19 mouse cellular contexts compared by ENCODE assay signal in the genomic region with DNA sequence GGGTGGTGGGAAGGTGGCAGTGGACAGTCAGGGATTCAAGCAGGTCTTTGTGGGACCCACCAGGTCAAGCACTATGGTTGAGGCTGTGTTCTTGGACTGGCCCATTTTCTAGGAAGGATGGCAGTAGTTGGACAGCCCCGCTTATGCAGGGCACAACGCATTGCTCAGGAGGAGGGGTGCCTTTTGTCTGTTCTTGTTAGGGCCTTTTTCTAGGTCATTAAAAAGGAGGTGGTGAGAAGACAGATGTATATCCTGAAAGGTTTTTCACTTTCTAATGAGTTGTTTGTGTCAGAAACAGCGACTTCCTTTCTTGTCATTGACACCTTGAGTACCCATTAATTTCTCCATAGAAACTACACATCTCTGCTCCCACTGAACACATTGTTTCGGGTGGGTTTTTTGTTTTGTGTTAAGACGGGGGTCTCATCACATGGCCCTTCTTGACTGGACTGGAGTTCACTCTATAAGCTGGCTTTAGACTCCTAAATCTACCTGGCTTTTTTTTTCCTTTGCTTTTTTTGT. TPM values are rescaled to one million over a fixed set of nuclear protein-coding genes. Genes with fewer than 3 reads are reported as not detected.
DNase-seq lines count a peak whose midpoint lies in the region; ATAC-seq and TF ChIP-seq lines count a peak whose summit lies in the region.
"Had no signal": no experiment of that assay in that cellular context is flagged by ENCODE, and none has a peak within 500 bp of the region (broad histone marks: within the 10 kb centered on the region; RNA-seq: fewer than 3 reads in every experiment).

No protein-coding gene starts in this region.

- no peak overlapping the region for H3K4me2 ChIP-seq in hindbrain, embryonic 16.5 days (ENCODE audit: low read length)
- H3K4me2 ChIP-seq: embryonic facial prominence, embryonic 15.5 days; hindbrain, embryonic 15.5 days had no signal

- no peak for ATAC-seq in hindbrain, embryonic 16.5 days
- ATAC-seq: activated CD4-positive, CD25-positive, alpha-beta regulatory T cell, adult 4 months; forebrain, embryonic 16.5 days; inflammation-experienced regulatory T-cells, adult 6 months; intestine, postnatal 0 days; Patski had no signal

- DNase-seq in gastrocnemius, adult 18-20 months (ENCODE audit: low spot score), result peak; percentile 3
- no peak for DNase-seq in gastrocnemius, postnatal 25 days
- no peak for DNase-seq in layer of hippocampus, adult 2 months (ENCODE audit: low spot score in 2 of 2)
- no peak for DNase-seq in layer of hippocampus, postnatal 36 days
- no peak for DNase-seq in adrenal gland, postnatal 25 days
- DNase-seq: adrenal gland, postnatal 14 days; cerebellum, adult 11 months; embryo, embryonic 11 days had no signal

- H3K9me3 ChIP-seq in E14TG2a.4 (ENCODE audit: low read length) (no peaks in the 10 kb centered on the region), ES-Bruce4 (replicated peaks; ENCODE audit: control insufficient read depth, insufficient read depth, low read length, poor library complexity, severe bottlenecking) (no peaks in the 10 kb centered on the region)
- H3K9me3 ChIP-seq in hindbrain, embryonic 16.5 days (ENCODE audit: control insufficient read depth, low read length), result no peaks in the 10 kb centered on the region
- H3K9me3 ChIP-seq: embryonic facial prominence, embryonic 15.5 days; heart, embryonic 13.5 days; hindbrain, embryonic 15.5 days had no signal

- H3K4me3 ChIP-seq in layer of hippocampus, adult 2 months, result no peak overlapping the region; the same call in 1 of the 2 replicates
- H3K4me3 ChIP-seq in E14TG2a.4 (replicated peaks; ENCODE audit: low read length), result peak overlapping the region; percentile 75
- peak overlapping the region; percentile 31 for H3K4me3 ChIP-seq in ES-Bruce4 (ENCODE audit: low read depth, low read length)
- H3K4me3 ChIP-seq in hindbrain, embryonic 16.5 days (ENCODE audit: low read length), result no peak overlapping the region
- H3K4me3 ChIP-seq: embryonic facial prominence, embryonic 15.5 days; heart, embryonic 13.5 days; hindbrain, embryonic 15.5 days had no signal

- H3K4me1 ChIP-seq in E14TG2a.4 (replicated peaks; ENCODE audit: low read depth, low read length), result peaks cover 93% of the 10 kb centered on the region
- H3K4me1 ChIP-seq in ES-Bruce4 (ENCODE audit: control insufficient read depth, insufficient read depth, low read length), result peaks cover 3% of the 10 kb centered on the region
- H3K4me1 ChIP-seq in hindbrain, embryonic 16.5 days (ENCODE audit: control insufficient read depth, insufficient read depth, low read depth, low read length), result 0 out of 2 replicates have a peak, but pooled peaks cover 3% of the 10 kb centered on the region

- peak; percentile 59; the same call in 1 of the 2 replicates for TF ChIP-seq EP300 in ES-Bruce4 (IDR thresholded peaks at IDR 0.05; ENCODE audit: insufficient read depth, low read depth, low read length)

- TF ChIP-seq POLR2A in ES-Bruce4 (IDR thresholded peaks at IDR 0.05; ENCODE audit: insufficient read depth, low read length), result no peak

- 70% methylated on average over 5 of the region's 5 CpGs for WGBS in hindbrain, embryonic 16.5 days

- no peak for TF ChIP-seq CTCF in layer of hippocampus, adult 2 months (conservative IDR thresholded peaks at IDR 0.05)
- no peak for TF ChIP-seq CTCF in E14TG2a.4 (conservative IDR thresholded peaks at IDR 0.05; ENCODE audit: low read length)
- TF ChIP-seq CTCF in ES-Bruce4 (IDR thresholded peaks at IDR 0.05; ENCODE audit: low read depth, low read length), result no peak

- peaks cover 88% of the 10 kb centered on the region for H3K36me3 ChIP-seq in E14TG2a.4 (ENCODE audit: insufficient read depth, low read length)
- H3K36me3 ChIP-seq in ES-Bruce4 (ENCODE audit: control insufficient read depth, insufficient read depth, low read length, poor library complexity, severe bottlenecking), result peaks cover 23% of the 10 kb centered on the region
- H3K36me3 ChIP-seq in hindbrain, embryonic 16.5 days (ENCODE audit: control insufficient read depth, insufficient read depth, low read length), result no peaks in the 10 kb centered on the region
- H3K36me3 ChIP-seq: embryonic facial prominence, embryonic 15.5 days; heart, embryonic 13.5 days; hindbrain, embryonic 15.5 days had no signal

- peak overlapping the region; percentile 100 for H3K27ac ChIP-seq in layer of hippocampus, adult 2 months
- H3K27ac ChIP-seq in ES-Bruce4 (ENCODE audit: insufficient read depth, low read length), result peak overlapping the region; percentile 97
- no peak overlapping the region for H3K27ac ChIP-seq in hindbrain, embryonic 16.5 days (ENCODE audit: low read depth, low read length)
- H3K27ac ChIP-seq: embryonic facial prominence, embryonic 15.5 days; heart, embryonic 13.5 days; hindbrain, embryonic 15.5 days had no signal

- H3K27me3 ChIP-seq in E14TG2a.4 (ENCODE audit: insufficient read depth, low read length) (no peaks in the 10 kb centered on the region), ES-Bruce4 (ENCODE audit: control insufficient read depth, insufficient read depth, low read length, poor library complexity, severe bottlenecking) (no peaks in the 10 kb centered on the region)
- H3K27me3 ChIP-seq in hindbrain, embryonic 16.5 days (replicated peaks; ENCODE audit: control insufficient read depth, insufficient read depth, low read length), result no peaks in the 10 kb centered on the region; the same call in 1 of the 2 replicates
- H3K27me3 ChIP-seq: embryonic facial prominence, embryonic 15.5 days; heart, embryonic 13.5 days; hindbrain, embryonic 15.5 days; Patski had no signal

- H3K9ac ChIP-seq in ES-Bruce4 (ENCODE audit: low read depth, poor library complexity, severe bottlenecking), result peak overlapping the region; percentile 85; the same call in 1 of the 2 replicates
- H3K9ac ChIP-seq in hindbrain, embryonic 16.5 days (ENCODE audit: low read depth, low read length), result no peak overlapping the region
- H3K9ac ChIP-seq: embryonic facial prominence, embryonic 15.5 days; heart, embryonic 13.5 days; hindbrain, embryonic 15.5 days had no signal

RNA-seq across cellular contexts. Expression of a gene that starts 12.6 kb away (rescaled TPM):
- 100 to 1,000 TPM; 105 to 142 TPM for total RNA-seq in gastrocnemius, adult 18-20 months (2021)
- 100 to 1,000 TPM in 1 of 2 experiments, 10 to 100 TPM in 1; 98.1 to 101 TPM for total RNA-seq in gastrocnemius, postnatal 25 days (2021)
- total RNA-seq in layer of hippocampus, adult 2 months (2021), result 100 to 1,000 TPM; 176 to 178 TPM
- total RNA-seq in layer of hippocampus, postnatal 36 days (2021), result 100 to 1,000 TPM; 160 to 182 TPM
- polyA plus RNA-seq in ES-Bruce4 (2011; ENCODE audit: insufficient read depth, insufficient read length, low read depth, missing spikeins), result 73.8 and 77.1 TPM in 2 replicates
- 72.2 and 72.8 TPM in 2 replicates for total RNA-seq in adrenal gland, postnatal 25 days (2021)
- 3.8 and 4.9 TPM in 2 replicates for polyA plus RNA-seq in hindbrain, embryonic 16.5 days (2015; fragmentation: Nextera tagmentation; extraction: Ambion mirVana)

Comparison
In these comparisons a context has a peak if more than half of its experiments do, and no peak if none do; other contexts are left out.
1. H3K4me3 ChIP-seq: peak in E14TG2a.4 (single experiment) and ES-Bruce4 (single experiment); none in layer of hippocampus, adult 2 months (single experiment) and hindbrain, embryonic 16.5 days (single experiment).